Comparison of ENCODE assay signal across 8 mouse cellular contexts in genomic region chr1:136138191-136138830, GRCm38 (mm10). TPM values are rescaled to one million over a fixed set of nuclear protein-coding genes. Genes with fewer than 3 reads are reported as not detected.
DNase-seq lines count a peak whose midpoint lies in the region; ATAC-seq and TF ChIP-seq lines count a peak whose summit lies in the region.

No protein-coding gene starts in this region.

- no peak for TF ChIP-seq POLR2A in spleen, adult 2 months (IDR thresholded peaks at IDR 0.05; ENCODE audit: low read depth, low read length)

- no peak for ATAC-seq in intestine, embryonic 16.5 days
- no peak for ATAC-seq in stomach, embryonic 14.5 days (ENCODE audit: insufficient number of reproducible peaks, insufficient read depth, low FRiP score, low read depth)

- peak overlapping the region; percentile 65 for H3K27ac ChIP-seq in spleen, adult 2 months (ENCODE audit: insufficient read depth, low read length)
- H3K27ac ChIP-seq in intestine, embryonic 16.5 days (ENCODE audit: low read length), result peak overlapping the region; percentile 85
- peak overlapping the region; percentile 67 for H3K27ac ChIP-seq in stomach, embryonic 14.5 days (ENCODE audit: low read length)

- no peaks in the 10 kb centered on the region for H3K9me3 ChIP-seq in intestine, embryonic 16.5 days (ENCODE audit: control insufficient read depth, low read length)
- H3K9me3 ChIP-seq in stomach, embryonic 14.5 days (ENCODE audit: control insufficient read depth, low read depth, low read length), result no peaks in the 10 kb centered on the region

- H3K4me2 ChIP-seq in intestine, embryonic 16.5 days (ENCODE audit: low read depth, low read length), result no peak overlapping the region
- H3K4me2 ChIP-seq in stomach, embryonic 14.5 days (replicated peaks; ENCODE audit: low read depth, low read length), result no peak overlapping the region

- H3K27me3 ChIP-seq in spleen, adult 2 months (ENCODE audit: control insufficient read depth, insufficient read depth, low read length), result no peaks in the 10 kb centered on the region
- no peaks in the 10 kb centered on the region for H3K27me3 ChIP-seq in intestine, embryonic 16.5 days (replicated peaks; ENCODE audit: control insufficient read depth, insufficient read depth, low read length)
- no peaks in the 10 kb centered on the region for H3K27me3 ChIP-seq in stomach, embryonic 14.5 days (ENCODE audit: control insufficient read depth, insufficient read depth, low read length)

- peaks cover 68% of the 10 kb centered on the region for H3K4me1 ChIP-seq in spleen, adult 2 months (ENCODE audit: control insufficient read depth, insufficient read depth, insufficient read length)
- H3K4me1 ChIP-seq in intestine, embryonic 16.5 days (ENCODE audit: control insufficient read depth, insufficient read depth, low read length), result peaks cover 82% of the 10 kb centered on the region
- H3K4me1 ChIP-seq in stomach, embryonic 14.5 days (ENCODE audit: control insufficient read depth, insufficient read depth, low read length), result peaks cover 50% of the 10 kb centered on the region

- WGBS in spleen, adult 2 months, result 25% methylated on average over 10 of the region's 10 CpGs
- 29% methylated on average over 10 of the region's 10 CpGs for WGBS in intestine, embryonic 16.5 days
- WGBS in stomach, embryonic 14.5 days, result 45% methylated on average over 10 of the region's 10 CpGs

- peaks cover 2% of the 10 kb centered on the region; the same call in 1 of the 2 replicates for H3K36me3 ChIP-seq in spleen, adult 2 months (ENCODE audit: control insufficient read depth, insufficient read depth, low read length)
- no peaks in the 10 kb centered on the region for H3K36me3 ChIP-seq in intestine, embryonic 16.5 days (ENCODE audit: control insufficient read depth, insufficient read depth, low read length)
- no peaks in the 10 kb centered on the region for H3K36me3 ChIP-seq in stomach, embryonic 14.5 days (ENCODE audit: control insufficient read depth, insufficient read depth, low read length)

- TF ChIP-seq CTCF in spleen, adult 2 months (IDR thresholded peaks at IDR 0.05; ENCODE audit: extremely low read depth, insufficient read depth, insufficient read length, insufficient replicate concordance), result no peak

- peak; percentile 41 for DNase-seq in cerebellum, adult 9-11 months
- DNase-seq in cerebellum, adult 8-10 months, result no peak
- no peak for DNase-seq in spleen, adult 2 months (ENCODE audit: low read depth in 1 of 2, low spot score in 2 of 2)
- no peak for DNase-seq in spleen, postnatal 10 days (ENCODE audit: low spot score in 2 of 2)
- DNase-seq in cerebellum, adult 18-20 months, result no peak
- no peak for DNase-seq in cerebellum, postnatal 14 days

- H3K4me3 ChIP-seq in spleen, adult 2 months (ENCODE audit: extremely low read depth, insufficient read depth, insufficient read length), result no peak overlapping the region
- no peak overlapping the region for H3K4me3 ChIP-seq in intestine, embryonic 16.5 days (ENCODE audit: low read length)
- H3K4me3 ChIP-seq in stomach, embryonic 14.5 days (ENCODE audit: low read depth, low read length), result no peak overlapping the region

- H3K9ac ChIP-seq in intestine, embryonic 16.5 days (ENCODE audit: low read depth, low read length), result peak overlapping the region; percentile 41
- H3K9ac ChIP-seq in stomach, embryonic 14.5 days (replicated peaks; ENCODE audit: low read depth, low read length), result no peak overlapping the region

RNA-seq across cellular contexts. Expression of gene Kif21b, which starts 7.1 kb away (rescaled TPM):
- polyA plus RNA-seq in spleen, adult 2 months (2012; rRNA removed), result 79.2 and 111 TPM in 2 replicates
- polyA plus RNA-seq in intestine, embryonic 16.5 days (2015; fragmentation: Nextera tagmentation; extraction: Ambion mirVana), result 4.3 and 4.8 TPM in 2 replicates
- polyA plus RNA-seq in stomach, embryonic 14.5 days (2014; fragmentation: Nextera tagmentation; extraction: Ambion mirVana), result 3.2 and 4.4 TPM in 2 replicates

Comparison
In these comparisons a context has a peak if more than half of its experiments do, and no peak if none do; other contexts are left out.
1. RNA of gene Kif21b, which starts 7.1 kb away (polyA plus RNA-seq): 79.2 to 111 TPM in spleen, adult 2 months; 3.2 to 4.4 TPM in stomach, embryonic 14.5 days and 4.3 to 4.8 TPM in intestine, embryonic 16.5 days; every median in the first group is over 10 times any median in the second.
2. Peak in every context shown above with its lines, with median percentiles within 50 percentile points of each other: H3K27ac ChIP-seq.